In genomic region chr4:66403708-66404200, GRCm38 (mm10) we compare ENCODE assay signal across 8 mouse cellular contexts. TPM values are rescaled to one million over a fixed set of nuclear protein-coding genes. Genes with fewer than 3 reads are reported as not detected.
DNase-seq lines count a peak whose midpoint lies in the region; ATAC-seq and TF ChIP-seq lines count a peak whose summit lies in the region.

No protein-coding gene starts in this region.

- peak overlapping the region; percentile 49 for H3K4me3 ChIP-seq in heart, adult 2 months
- H3K4me3 ChIP-seq in embryonic facial prominence, embryonic 15.5 days (replicated peaks), result peak overlapping the region; percentile 73
- peak overlapping the region; percentile 76 for H3K4me3 ChIP-seq in hindbrain, embryonic 16.5 days (ENCODE audit: low read length)
- H3K4me3 ChIP-seq in liver, embryonic 15.5 days (replicated peaks), result peak overlapping the region; percentile 45

- intact Hi-C loops in heart, adult 2 months (cut with DNase I), result no loop called here

- H3K27me3 ChIP-seq in heart, adult 2 months (ENCODE audit: control insufficient read depth, insufficient read depth, low read length), result no peaks in the 10 kb centered on the region; the same call in 1 of the 2 replicates
- peaks cover 27% of the 10 kb centered on the region for H3K27me3 ChIP-seq in embryonic facial prominence, embryonic 15.5 days
- no peaks in the 10 kb centered on the region; the same call in 1 of the 2 replicates for H3K27me3 ChIP-seq in hindbrain, embryonic 16.5 days (replicated peaks; ENCODE audit: control insufficient read depth, insufficient read depth, low read length)
- peaks cover 47% of the 10 kb centered on the region for H3K27me3 ChIP-seq in liver, embryonic 15.5 days

- no peak for TF ChIP-seq CTCF in heart, adult 2 months (IDR thresholded peaks at IDR 0.05)

- peak; percentile 30 to 38 for DNase-seq in heart, adult 2 months
- no peak for DNase-seq in heart, adult 8-10 months (ENCODE audit: low spot score)
- DNase-seq in adrenal gland, postnatal 4 days (ENCODE audit: low spot score in 2 of 2), result peak; percentile 3 to 10
- peak; percentile 63 for DNase-seq in retina, postnatal 1 day
- no peak for DNase-seq in urinary bladder, postnatal 4 days (ENCODE audit: low spot score in 2 of 2)

- peak overlapping the region; percentile 48 for H3K9ac ChIP-seq in heart, adult 2 months (ENCODE audit: low read depth, low read length)
- H3K9ac ChIP-seq in embryonic facial prominence, embryonic 15.5 days, result peak overlapping the region; percentile 44
- peak overlapping the region; percentile 94 for H3K9ac ChIP-seq in hindbrain, embryonic 16.5 days (ENCODE audit: low read depth, low read length)
- no peak overlapping the region for H3K9ac ChIP-seq in liver, embryonic 15.5 days

- no peaks in the 10 kb centered on the region for H3K4me1 ChIP-seq in heart, adult 2 months (ENCODE audit: control insufficient read depth, insufficient read depth, low read length)
- H3K4me1 ChIP-seq in embryonic facial prominence, embryonic 15.5 days, result peaks cover 15% of the 10 kb centered on the region
- peaks cover 16% of the 10 kb centered on the region for H3K4me1 ChIP-seq in hindbrain, embryonic 16.5 days (ENCODE audit: control insufficient read depth, insufficient read depth, low read depth, low read length)
- 0 out of 2 replicates have a peak, but pooled peaks cover 3% of the 10 kb centered on the region for H3K4me1 ChIP-seq in liver, embryonic 15.5 days (replicated peaks)

- no peaks in the 10 kb centered on the region for H3K36me3 ChIP-seq in heart, adult 2 months (ENCODE audit: control insufficient read depth, insufficient read depth, low read length)
- H3K36me3 ChIP-seq in embryonic facial prominence, embryonic 15.5 days, result no peaks in the 10 kb centered on the region
- H3K36me3 ChIP-seq in hindbrain, embryonic 16.5 days (ENCODE audit: control insufficient read depth, insufficient read depth, low read length), result no peaks in the 10 kb centered on the region
- no peaks in the 10 kb centered on the region for H3K36me3 ChIP-seq in liver, embryonic 15.5 days (replicated peaks)

- peak; percentile 55 for ATAC-seq in embryonic facial prominence, embryonic 15.5 days (ENCODE audit: insufficient number of reproducible peaks, low FRiP score, low TSS enrichment, low read depth)
- peak; percentile 54 for ATAC-seq in hindbrain, embryonic 16.5 days
- no peak for ATAC-seq in liver, embryonic 15.5 days (ENCODE audit: insufficient read depth)

- under 1% methylated on average over 51 of the region's 51 CpGs for WGBS in heart, adult 2 months
- under 1% methylated on average over 48 of the region's 51 CpGs for WGBS in embryonic facial prominence, embryonic 15.5 days
- 0% methylated on average over 34 of the region's 51 CpGs for WGBS in hindbrain, embryonic 16.5 days
- 1% methylated on average over 51 of the region's 51 CpGs for WGBS in liver, embryonic 15.5 days (ENCODE audit: insufficient replicate concordance)

- no peaks in the 10 kb centered on the region for H3K79me2 ChIP-seq in heart, adult 2 months (replicated peaks; ENCODE audit: control insufficient read depth, insufficient read depth, low read length)

- H3K9me3 ChIP-seq in embryonic facial prominence, embryonic 15.5 days (replicated peaks), result no peaks in the 10 kb centered on the region
- H3K9me3 ChIP-seq in hindbrain, embryonic 16.5 days (ENCODE audit: control insufficient read depth, low read length), result no peaks in the 10 kb centered on the region
- no peaks in the 10 kb centered on the region for H3K9me3 ChIP-seq in liver, embryonic 15.5 days (replicated peaks)

- TF ChIP-seq POLR2A in heart, adult 2 months (IDR thresholded peaks at IDR 0.05; ENCODE audit: insufficient read depth, low read depth, low read length), result no peak

- no peak for TF ChIP-seq EP300 in heart, adult 2 months (IDR thresholded peaks at IDR 0.05; ENCODE audit: insufficient read depth, low read depth, low read length)

- peak overlapping the region; percentile 99 for H3K4me2 ChIP-seq in embryonic facial prominence, embryonic 15.5 days (replicated peaks)
- H3K4me2 ChIP-seq in hindbrain, embryonic 16.5 days (ENCODE audit: low read length), result peak overlapping the region; percentile 59
- H3K4me2 ChIP-seq in liver, embryonic 15.5 days, result peak overlapping the region; percentile 59

- H3K27ac ChIP-seq in heart, adult 2 months, result no peak overlapping the region
- H3K27ac ChIP-seq in embryonic facial prominence, embryonic 15.5 days (replicated peaks), result no peak overlapping the region
- peak overlapping the region; percentile 87 for H3K27ac ChIP-seq in hindbrain, embryonic 16.5 days (ENCODE audit: low read depth, low read length)
- no peak overlapping the region for H3K27ac ChIP-seq in liver, embryonic 15.5 days (replicated peaks)

RNA-seq across cellular contexts. Expression of gene Astn2, which starts 0.7 kb away (rescaled TPM):
- total RNA-seq in heart, adult 2 months (2021), result under 1 TPM; 0.50 to 0.78 TPM
- 0.90 and 1.1 TPM in 2 replicates for polyA plus RNA-seq in heart, adult 2 months (2012; rRNA removed)
- 1 to 10 TPM in 1 of 4 experiments, under 1 TPM in 3; 0.56 to 1.0 (median 0.88) TPM for total RNA-seq in heart, adult 8-10 months (2022)
- 1 to 10 TPM; 4.4 to 4.6 TPM for total RNA-seq in adrenal gland, postnatal 4 days (2021)
- 1.6 TPM in 2 replicates for polyA plus RNA-seq in embryonic facial prominence, embryonic 15.5 days (2015; fragmentation: Nextera tagmentation; extraction: Ambion mirVana)
- polyA plus RNA-seq in hindbrain, embryonic 16.5 days (2015; fragmentation: Nextera tagmentation; extraction: Ambion mirVana), result 0.94 and 1.8 TPM in 2 replicates
- 0.01 and 0.03 TPM in 2 replicates for polyA plus RNA-seq in liver, embryonic 15.5 days (2015; fragmentation: Nextera tagmentation; extraction: Ambion mirVana)

Comparison
In these comparisons a context has a peak if more than half of its experiments do, and no peak if none do; other contexts are left out.
1. DNase-seq: peak in heart, adult 2 months (2 of 2), adrenal gland, postnatal 4 days (2 of 2) and retina, postnatal 1 day (single experiment); none in heart, adult 8-10 months (single experiment) and urinary bladder, postnatal 4 days (0 of 2).
2. Peak in every context shown above with its lines, with median percentiles within 50 percentile points of each other: H3K4me3 ChIP-seq and H3K4me2 ChIP-seq.